In genomic region chr12:99385897-99386834, GRCm38 (mm10) we compare ENCODE assay signal across 16 mouse cellular contexts.
DNase-seq lines count a peak whose midpoint lies in the region; ATAC-seq and TF ChIP-seq lines count a peak whose summit lies in the region.
"Had no signal": no experiment of that assay in that cellular context is flagged by ENCODE, and none has a peak within 500 bp of the region (broad histone marks: within the 10 kb centered on the region; RNA-seq: fewer than 3 reads in every experiment).

No protein-coding gene starts in this region.

- H3K4me1 ChIP-seq in forebrain, embryonic 13.5 days = peaks cover 39% of the 10 kb centered on the region
- peaks cover 28% of the 10 kb centered on the region for H3K4me1 ChIP-seq in forebrain, embryonic 12.5 days
- H3K4me1 ChIP-seq in liver, embryonic 13.5 days (replicated peaks) = peaks cover 44% of the 10 kb centered on the region
- peaks cover 3% of the 10 kb centered on the region; the same call in 1 of the 2 replicates for H3K4me1 ChIP-seq in liver, postnatal 0 days (ENCODE audit: insufficient read depth)
- peaks cover 20% of the 10 kb centered on the region for H3K4me1 ChIP-seq in embryonic facial prominence, embryonic 12.5 days
- H3K4me1 ChIP-seq in stomach, embryonic 16.5 days (ENCODE audit: control insufficient read depth, insufficient read depth, low read length) = peaks cover 16% of the 10 kb centered on the region

- H3K9me3 ChIP-seq in forebrain, embryonic 13.5 days (replicated peaks) = no peaks in the 10 kb centered on the region
- peaks cover 4% of the 10 kb centered on the region; the same call in 1 of the 2 replicates for H3K9me3 ChIP-seq in forebrain, embryonic 12.5 days
- no peaks in the 10 kb centered on the region for H3K9me3 ChIP-seq in liver, embryonic 13.5 days (replicated peaks)
- no peaks in the 10 kb centered on the region for H3K9me3 ChIP-seq in liver, postnatal 0 days (ENCODE audit: low read length)
- no peaks in the 10 kb centered on the region for H3K9me3 ChIP-seq in embryonic facial prominence, embryonic 12.5 days
- H3K9me3 ChIP-seq in stomach, embryonic 16.5 days (replicated peaks; ENCODE audit: control insufficient read depth, low read length) = no peaks in the 10 kb centered on the region
- H3K9me3 ChIP-seq: liver, embryonic 15.5 days; megakaryocyte, embryonic 14.5 days; neural tube, embryonic 13.5 days; stomach, embryonic 15.5 days had no signal

- H3K27me3 ChIP-seq in forebrain, embryonic 13.5 days = no peaks in the 10 kb centered on the region
- no peaks in the 10 kb centered on the region for H3K27me3 ChIP-seq in forebrain, embryonic 12.5 days
- H3K27me3 ChIP-seq in liver, embryonic 13.5 days = no peaks in the 10 kb centered on the region
- H3K27me3 ChIP-seq in liver, postnatal 0 days (ENCODE audit: insufficient read depth, low read length) = no peaks in the 10 kb centered on the region
- no peaks in the 10 kb centered on the region for H3K27me3 ChIP-seq in embryonic facial prominence, embryonic 12.5 days
- H3K27me3 ChIP-seq in stomach, embryonic 16.5 days (ENCODE audit: control insufficient read depth, insufficient read depth, low read length) = no peaks in the 10 kb centered on the region
- H3K27me3 ChIP-seq: liver, embryonic 15.5 days; megakaryocyte, embryonic 14.5 days; neural tube, embryonic 13.5 days; Patski; stomach, embryonic 15.5 days had no signal

- H3K36me3 ChIP-seq in forebrain, embryonic 13.5 days (ENCODE audit: poor library complexity, severe bottlenecking) = peaks cover 37% of the 10 kb centered on the region
- peaks cover 43% of the 10 kb centered on the region for H3K36me3 ChIP-seq in forebrain, embryonic 12.5 days (replicated peaks)
- peaks cover 27% of the 10 kb centered on the region for H3K36me3 ChIP-seq in liver, embryonic 13.5 days
- H3K36me3 ChIP-seq in liver, postnatal 0 days (replicated peaks; ENCODE audit: insufficient read depth, low read length) = 0 out of 2 replicates have a peak, but pooled peaks cover 20% of the 10 kb centered on the region
- H3K36me3 ChIP-seq in embryonic facial prominence, embryonic 12.5 days = peaks cover 24% of the 10 kb centered on the region
- H3K36me3 ChIP-seq in stomach, embryonic 16.5 days (ENCODE audit: control insufficient read depth, insufficient read depth, low read length) = peaks cover 2% of the 10 kb centered on the region; the same call in 1 of the 2 replicates

- no peak for TF ChIP-seq EP300 in liver, postnatal 0 days (IDR thresholded peaks at IDR 0.05; ENCODE audit: low read depth)

- 65% methylated on average over 17 of the region's 17 CpGs for WGBS in forebrain, embryonic 13.5 days
- 63% methylated on average over 17 of the region's 17 CpGs for WGBS in forebrain, embryonic 12.5 days
- 64% methylated on average over 17 of the region's 17 CpGs for WGBS in liver, embryonic 13.5 days (ENCODE audit: insufficient replicate concordance)
- WGBS in liver, postnatal 0 days (ENCODE audit: insufficient replicate concordance) = 64% methylated on average over 17 of the region's 17 CpGs
- 68% methylated on average over 17 of the region's 17 CpGs for WGBS in embryonic facial prominence, embryonic 12.5 days
- WGBS in stomach, embryonic 16.5 days = 69% methylated on average over 17 of the region's 17 CpGs

- no peak for TF ChIP-seq CTCF in liver, postnatal 0 days (IDR thresholded peaks at IDR 0.05; ENCODE audit: low read depth)

- DNase-seq in liver, embryonic 13.5 days = no peak
- DNase-seq in liver, postnatal 0 days = no peak
- no peak for DNase-seq in lung, postnatal 14 days
- no peak for DNase-seq in spleen, adult 12 weeks (ENCODE audit: low spot score)
- DNase-seq: B cell, adult 2 months; gastrocnemius, postnatal 36 days; kidney, postnatal 36 days had no signal

- peak overlapping the region; percentile 31; the same call in 1 of the 2 replicates for H3K27ac ChIP-seq in forebrain, embryonic 13.5 days
- no peak overlapping the region for H3K27ac ChIP-seq in forebrain, embryonic 12.5 days
- no peak overlapping the region for H3K27ac ChIP-seq in liver, embryonic 13.5 days
- no peak overlapping the region for H3K27ac ChIP-seq in liver, postnatal 0 days (ENCODE audit: low read depth)
- 0 out of 2 replicates have a peak overlapping the region, but pooled peaks have one; percentile 30 for H3K27ac ChIP-seq in embryonic facial prominence, embryonic 12.5 days
- H3K27ac ChIP-seq in stomach, embryonic 16.5 days (ENCODE audit: low read length) = peak overlapping the region; percentile 4; the same call in 1 of the 2 replicates
- H3K27ac ChIP-seq: liver, embryonic 15.5 days; neural tube, embryonic 13.5 days; stomach, embryonic 15.5 days had no signal

- no peak overlapping the region for H3K4me2 ChIP-seq in forebrain, embryonic 13.5 days
- no peak overlapping the region for H3K4me2 ChIP-seq in forebrain, embryonic 12.5 days
- no peak overlapping the region for H3K4me2 ChIP-seq in liver, embryonic 13.5 days
- H3K4me2 ChIP-seq in liver, postnatal 0 days (ENCODE audit: low read depth, low read length) = no peak overlapping the region
- no peak overlapping the region for H3K4me2 ChIP-seq in embryonic facial prominence, embryonic 12.5 days (replicated peaks)
- H3K4me2 ChIP-seq in stomach, embryonic 16.5 days (ENCODE audit: low read depth, low read length) = no peak overlapping the region
- H3K4me2 ChIP-seq: liver, embryonic 15.5 days; neural tube, embryonic 13.5 days; stomach, embryonic 15.5 days had no signal

- ATAC-seq in forebrain, embryonic 13.5 days = no peak
- ATAC-seq in forebrain, embryonic 12.5 days (ENCODE audit: low FRiP score) = no peak
- ATAC-seq in liver, embryonic 13.5 days (ENCODE audit: low read depth) = 0 out of 2 replicates have a peak, but pooled peaks have one; percentile 11
- no peak for ATAC-seq in liver, postnatal 0 days
- ATAC-seq in embryonic facial prominence, embryonic 12.5 days (ENCODE audit: insufficient number of reproducible peaks, insufficient read depth, low FRiP score, low TSS enrichment) = no peak
- ATAC-seq in stomach, embryonic 16.5 days (ENCODE audit: insufficient read depth, low FRiP score) = no peak
- ATAC-seq: Patski had no signal

- no peak overlapping the region for H3K4me3 ChIP-seq in forebrain, embryonic 13.5 days
- H3K4me3 ChIP-seq in forebrain, embryonic 12.5 days (replicated peaks) = no peak overlapping the region
- no peak overlapping the region for H3K4me3 ChIP-seq in liver, embryonic 13.5 days (replicated peaks)
- no peak overlapping the region for H3K4me3 ChIP-seq in liver, postnatal 0 days (ENCODE audit: low read depth, low read length)
- H3K4me3 ChIP-seq in embryonic facial prominence, embryonic 12.5 days = no peak overlapping the region
- H3K4me3 ChIP-seq in stomach, embryonic 16.5 days (replicated peaks; ENCODE audit: low read length) = no peak overlapping the region
- H3K4me3 ChIP-seq: liver, embryonic 15.5 days; megakaryocyte, embryonic 14.5 days; neural tube, embryonic 13.5 days; stomach, embryonic 15.5 days had no signal

- no peak overlapping the region for H3K9ac ChIP-seq in forebrain, embryonic 13.5 days
- H3K9ac ChIP-seq in forebrain, embryonic 12.5 days = no peak overlapping the region
- H3K9ac ChIP-seq in liver, embryonic 13.5 days = no peak overlapping the region
- no peak overlapping the region for H3K9ac ChIP-seq in liver, postnatal 0 days (replicated peaks)
- H3K9ac ChIP-seq in embryonic facial prominence, embryonic 12.5 days = no peak overlapping the region
- H3K9ac ChIP-seq in stomach, embryonic 16.5 days (ENCODE audit: low read length) = no peak overlapping the region
- H3K9ac ChIP-seq: liver, embryonic 15.5 days; neural tube, embryonic 13.5 days; stomach, embryonic 15.5 days had no signal

Comparison
In these comparisons a context has a peak if more than half of its experiments do, and no peak if none do; other contexts are left out.
1. H3K27ac ChIP-seq: peak in forebrain, embryonic 13.5 days (single experiment), embryonic facial prominence, embryonic 12.5 days (single experiment) and stomach, embryonic 16.5 days (single experiment); none in forebrain, embryonic 12.5 days (single experiment), liver, embryonic 13.5 days (single experiment) and liver, postnatal 0 days (single experiment).